Mouse (Mus musculus): Measurements from ENCODE around the gene Pla2g4e. TPM values are rescaled to one million over a fixed set of nuclear protein-coding genes. Genes with fewer than 3 reads are reported as not detected.
A peak's percentile ranks its signal among the peaks of the same experiment; 100 is the strongest.
"Not testable (repeated sequence)": the region's sequence is repeated elsewhere in the genome, so short reads cannot be mapped to it uniquely, and the experiment has no call there.

Gene Pla2g4e
- total RNA-seq, 2 experiments from 2014 or later = 21.2 to 27.9 TPM

- DNase-seq (ENCODE audit: low spot score in 2 of 2) = not testable (repeated sequence)
Measured at GRCm38 (mm10) chr2:120238733-120239132, 6.4 kb downstream of the Pla2g4e start.

GRCm38 (mm10) chr2:120237784-120238183 is 7.4 kb downstream of the Pla2g4e start:
- DNase-seq (ENCODE audit: low spot score in 2 of 2) = no peak

- DNase-seq (ENCODE audit: low spot score in 2 of 2) = no peak
Measured at GRCm38 (mm10) chr2:120235947-120236640, 9.0 kb downstream of the Pla2g4e start.

- no peak for DNase-seq (ENCODE audit: low spot score in 2 of 2)
Measured at GRCm38 (mm10) chr2:120235381-120235780, 9.8 kb downstream of the Pla2g4e start.

GRCm38 (mm10) chr2:120231642-120232041 is 13.5 kb downstream of the Pla2g4e start:
- DNase-seq (ENCODE audit: low spot score in 2 of 2) = no peak

- no peak for DNase-seq (ENCODE audit: low spot score in 2 of 2)
Measured at GRCm38 (mm10) chr2:120214600-120214999, 30.5 kb downstream of the Pla2g4e start.

GRCm38 (mm10) chr2:120211448-120211847 is 33.7 kb downstream of the Pla2g4e start:
- DNase-seq (ENCODE audit: low spot score in 2 of 2) = no peak

- no peak for DNase-seq (ENCODE audit: low spot score in 2 of 2)
Measured at GRCm38 (mm10) chr2:120207926-120208325, 37.2 kb downstream of the Pla2g4e start.

GRCm38 (mm10) chr2:120207028-120207427 is 38.1 kb downstream of the Pla2g4e start:
- DNase-seq (ENCODE audit: low spot score in 2 of 2) = peak in 1 of 2 experiments; percentile 33

GRCm38 (mm10) chr2:120203742-120204141 is 41.4 kb downstream of the Pla2g4e start:
- DNase-seq (ENCODE audit: low spot score in 2 of 2) = no peak

- no peak for DNase-seq (ENCODE audit: low spot score in 2 of 2)
Measured at GRCm38 (mm10) chr2:120200077-120200476, 45.1 kb downstream of the Pla2g4e start.

GRCm38 (mm10) chr2:120188174-120188573 is 57.0 kb downstream of the Pla2g4e start:
- DNase-seq (ENCODE audit: low spot score in 2 of 2) = no peak

- DNase-seq (ENCODE audit: low spot score in 2 of 2) = no peak
Measured at GRCm38 (mm10) chr2:120187583-120187982, 57.6 kb downstream of the Pla2g4e start.

- no peak for DNase-seq (ENCODE audit: low spot score in 2 of 2)
Measured at GRCm38 (mm10) chr2:120185527-120186276, 59.4 kb downstream of the Pla2g4e start.

- no peak for DNase-seq (ENCODE audit: low spot score in 2 of 2)
Measured at GRCm38 (mm10) chr2:120178936-120179335, 66.2 kb downstream of the Pla2g4e start.

GRCm38 (mm10) chr2:120173718-120174117 is 71.4 kb downstream of the Pla2g4e start:
- peak in 1 of 2 experiments; percentile 62 for DNase-seq (ENCODE audit: low spot score in 2 of 2)

- no peak for DNase-seq (ENCODE audit: low spot score in 2 of 2)
Measured at GRCm38 (mm10) chr2:120171362-120171761, 73.8 kb downstream of the Pla2g4e start.

- DNase-seq (ENCODE audit: low spot score in 2 of 2) = peak in 1 of 2 experiments; percentile 31
Measured at GRCm38 (mm10) chr2:120170726-120171125, 74.4 kb downstream of the Pla2g4e start.

GRCm38 (mm10) chr2:120169382-120169781 is 75.8 kb downstream of the Pla2g4e start:
- no peak for DNase-seq (ENCODE audit: low spot score in 2 of 2)

- DNase-seq (ENCODE audit: low spot score in 2 of 2) = no peak
Measured at GRCm38 (mm10) chr2:120167763-120168162, 77.4 kb downstream of the Pla2g4e start.

- DNase-seq (ENCODE audit: low spot score in 2 of 2) = no peak
Measured at GRCm38 (mm10) chr2:120165474-120165873, 79.7 kb downstream of the Pla2g4e start.

GRCm38 (mm10) chr2:120159434-120159833 is 85.7 kb downstream of the Pla2g4e start:
- no peak for DNase-seq (ENCODE audit: low spot score in 2 of 2)

Measured in gastrocnemius, postnatal 4 days (tissue).